Mouse (Mus musculus) myocyte (in vitro differentiated cells): ENCODE measurements around the gene Il18rap. TPM values are rescaled to one million over a fixed set of nuclear protein-coding genes. Genes with fewer than 3 reads are reported as not detected.

Experiments
- H3K27me3 ChIP-seq: one replicate; pipeline ENCODE4 v1.6.1; 2011; ENCODE audit not compliant: control insufficient read depth, insufficient read depth, insufficient read length
- H3K36me3 ChIP-seq: one replicate; pipeline ENCODE4 v1.6.1; 2011; ENCODE audit not compliant: control insufficient read depth, insufficient read depth
- H3K4me2 ChIP-seq: one replicate; pipeline ENCODE4 v1.6.1; 2011; ENCODE audit warnings: low read depth, control low read depth
- H3K4me3 ChIP-seq: one replicate; pipeline ENCODE4 v1.5.1; 2011; ENCODE audit warnings: mild to moderate bottlenecking, control low read depth, moderate library complexity
- H3K79me2 ChIP-seq: one replicate; pipeline ENCODE4 v1.6.1; 2011; ENCODE audit not compliant: control insufficient read depth, insufficient read depth
- H3ac ChIP-seq: one replicate; pipeline ENCODE4 v1.6.1; 2011; ENCODE audit not compliant: control insufficient read depth, insufficient read length
- CEBPB ChIP-seq: IDR thresholded peaks from 2 replicates; pipeline ENCODE4 v1.6.1; 2011; ENCODE audit warnings: mild to moderate bottlenecking, moderate library complexity; ENCODE audit not compliant: poor library complexity, insufficient read depth, severe bottlenecking
- E2F4 ChIP-seq: IDR thresholded peaks from one replicate; pipeline ENCODE4 v1.6.1; 2011; ENCODE audit warnings: mild to moderate bottlenecking, control low read depth, moderate library complexity; ENCODE audit not compliant: insufficient read depth
- MAX ChIP-seq: IDR thresholded peaks from one replicate; pipeline ENCODE4 v1.6.1; 2011; ENCODE audit warnings: low read depth, mild to moderate bottlenecking, control low read depth
- MYOD1 ChIP-seq, 3 experiments: IDR thresholded peaks; one replicate each; pipeline ENCODE4 v1.6.1; 2011; ENCODE audit warnings: control low read depth in 2 of 3, low read depth in 2 of 3, mild to moderate bottlenecking in 2 of 3, moderate library complexity in 1 of 3; ENCODE audit not compliant: insufficient read length in 2 of 3, control insufficient read depth in 1 of 3
- MYOG ChIP-seq, 3 experiments: IDR thresholded peaks; one replicate each; pipeline ENCODE4 v1.6.1; 2011; ENCODE audit warnings: control low read depth in 2 of 3, low read depth in 2 of 3, mild to moderate bottlenecking in 2 of 3; ENCODE audit not compliant: insufficient read length in 2 of 3, control insufficient read depth in 1 of 3, insufficient read depth in 1 of 3
- POLR2A ChIP-seq: IDR thresholded peaks from one replicate; pipeline ENCODE4 v1.6.1; 2011; ENCODE audit warnings: low read depth, mild to moderate bottlenecking, control low read depth, moderate library complexity; ENCODE audit not compliant: insufficient read length
- POLR2AphosphoS2 ChIP-seq: IDR thresholded peaks from one replicate; pipeline ENCODE4 v1.6.1; 2011; ENCODE audit warnings: low read depth, control low read depth; ENCODE audit not compliant: insufficient read length
- REST ChIP-seq: IDR thresholded peaks from one replicate; pipeline ENCODE4 v1.6.1; 2011; ENCODE audit warnings: mild to moderate bottlenecking, control low read depth, moderate library complexity; ENCODE audit not compliant: insufficient read depth, insufficient read length
- SRF ChIP-seq: IDR thresholded peaks from one replicate; pipeline ENCODE4 v1.6.1; 2011; ENCODE audit warnings: low read depth; ENCODE audit not compliant: control insufficient read depth, insufficient read length
- TCF12 ChIP-seq: IDR thresholded peaks from one replicate; pipeline ENCODE4 v1.6.1; 2011; ENCODE audit warnings: mild to moderate bottlenecking, control low read depth; ENCODE audit not compliant: poor library complexity, insufficient read depth, severe bottlenecking
- TCF3 ChIP-seq: IDR thresholded peaks from one replicate; pipeline ENCODE4 v1.6.1; 2011; ENCODE audit warnings: low read depth, control low read depth; ENCODE audit not compliant: insufficient read length
- USF1 ChIP-seq: IDR thresholded peaks from one replicate; pipeline ENCODE4 v1.6.1; 2011; ENCODE audit warnings: low read depth, mild to moderate bottlenecking, control low read depth, moderate library complexity
- polyA plus RNA-seq: library from polyadenylated mRNA; unstranded; fragments of >200 nt; fragmentation: generic; extraction: Trizol; gene quantifications from one replicate; pipeline ENCODE4 v1.2.1, GENCODE M21; 2012; ENCODE audit warnings: missing spikeins

Gene Il18rap
- polyA plus RNA-seq, 1 experiment: 0.92 TPM

DNA sequence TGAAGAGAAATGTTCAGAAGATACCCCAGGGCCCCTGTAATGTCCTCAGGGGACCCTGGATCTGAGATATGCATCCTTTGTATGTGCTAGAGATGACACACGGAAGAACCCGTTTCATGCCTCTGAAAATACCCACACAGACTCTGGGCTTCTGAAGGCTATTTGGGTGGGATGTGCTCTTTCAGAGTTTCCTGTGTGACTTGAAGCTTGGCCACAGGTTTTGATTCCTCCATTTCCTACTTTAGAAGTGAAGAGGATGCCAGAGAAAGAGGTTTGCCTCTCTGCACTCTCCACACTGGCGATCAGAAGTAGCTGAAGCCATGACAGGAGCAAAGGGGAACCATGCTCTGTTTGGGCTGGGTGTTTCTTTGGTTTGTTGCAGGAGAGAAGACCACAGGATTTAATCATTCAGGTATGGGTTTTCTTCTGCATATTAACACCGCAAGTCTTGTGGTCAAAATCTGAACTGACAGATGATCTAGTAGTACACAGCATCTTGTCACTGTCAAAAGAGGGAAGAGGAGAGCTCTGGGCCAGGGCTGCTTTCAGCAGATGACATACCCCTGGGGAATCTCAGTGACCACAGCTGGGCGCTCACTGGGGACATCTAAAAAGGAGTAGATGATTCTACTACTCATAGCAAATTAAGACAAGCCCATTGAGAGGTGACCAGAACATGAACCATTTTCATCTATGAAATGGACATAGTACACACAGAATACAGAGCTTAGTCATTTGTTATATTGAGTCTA is 9.0 kb downstream of the Il18rap start:
- Histone ChIP-seq H3ac (no peak overlapping the region), H3K4me2 (no peak overlapping the region), H3K79me2 (no peaks in the 10 kb centered on the region), H3K27me3 (no peaks in the 10 kb centered on the region), H3K36me3 (no peaks in the 10 kb centered on the region), H3K4me3 (no peak overlapping the region)
- TF ChIP-seq POLR2A (no peak), CEBPB (no peak), TCF3 (no peak), E2F4 (no peak), MYOD1 (IDR thresholded peaks at IDR 0.05; ENCODE audit: control insufficient read depth in 1 of 3, insufficient read length in 2 of 3, low read depth in 2 of 3) (no peak), MYOG (IDR thresholded peaks at IDR 0.05; ENCODE audit: control insufficient read depth in 1 of 3, insufficient read depth in 1 of 3, insufficient read length in 2 of 3, low read depth in 2 of 3) (no peak), MAX (no peak), REST (no peak), USF1 (no peak), POLR2AphosphoS2 (no peak), TCF12 (no peak), SRF (no peak)

DNA sequence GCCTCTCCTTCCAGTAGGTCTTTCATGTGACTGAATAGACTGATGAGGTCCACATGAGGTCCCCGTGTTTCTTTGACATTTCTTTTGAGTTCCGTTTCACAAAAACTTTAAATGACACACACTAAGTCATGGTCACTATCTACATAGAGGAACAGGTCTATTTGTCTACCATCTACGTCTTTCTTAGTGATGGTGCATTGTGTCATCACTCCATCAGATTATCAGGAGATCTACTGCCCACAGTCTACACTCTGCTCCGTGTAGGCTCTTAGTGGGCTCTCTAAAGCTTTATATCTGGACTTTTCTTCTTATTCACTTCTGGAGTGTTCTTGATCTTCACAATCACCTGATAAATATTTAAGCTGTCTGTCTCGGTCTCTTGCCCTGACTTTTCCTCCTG is 14.1 kb downstream of the Il18rap start:
- no peaks in the 10 kb centered on the region for H3K36me3 ChIP-seq
- no peak overlapping the region for H3K4me2 ChIP-seq
- H3K4me3 ChIP-seq: no peak overlapping the region
- H3K79me2 ChIP-seq: no peaks in the 10 kb centered on the region
- TF ChIP-seq MYOD1 (IDR thresholded peaks at IDR 0.05; ENCODE audit: control insufficient read depth in 1 of 3, insufficient read length in 2 of 3, low read depth in 2 of 3) (no peak), MYOG (IDR thresholded peaks at IDR 0.05; ENCODE audit: control insufficient read depth in 1 of 3, insufficient read depth in 1 of 3, insufficient read length in 2 of 3, low read depth in 2 of 3) (no peak), TCF12 (no peak), TCF3 (no peak), CEBPB (no peak), POLR2A (no peak), MAX (no peak)
- H3ac ChIP-seq: no peak overlapping the region
- no peaks in the 10 kb centered on the region for H3K27me3 ChIP-seq

DNA sequence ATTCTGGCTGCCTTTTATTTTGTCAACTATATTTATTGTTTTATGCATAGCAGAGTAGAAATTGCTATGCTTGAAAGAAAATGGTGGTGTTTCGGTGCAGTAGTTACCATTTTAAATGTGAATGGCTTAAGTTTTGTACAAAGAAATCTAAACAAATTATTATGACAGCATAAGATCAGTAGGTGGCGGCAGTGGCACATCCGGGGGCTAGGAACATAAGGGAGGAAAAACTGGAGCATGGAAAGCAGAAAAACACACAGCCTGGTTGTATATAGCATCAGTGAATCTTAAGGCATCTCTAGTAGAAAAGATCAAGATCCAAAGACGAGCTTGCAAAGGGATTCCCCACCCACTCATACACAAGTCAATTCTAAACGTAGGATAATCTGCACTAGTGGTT is 22.4 kb downstream of the Il18rap start:
- TF ChIP-seq USF1: no peak
- no peak for TF ChIP-seq TCF3
- TF ChIP-seq E2F4: no peak
- TF ChIP-seq POLR2A: no peak
- no peak for TF ChIP-seq MYOG (IDR thresholded peaks at IDR 0.05; ENCODE audit: control insufficient read depth in 1 of 3, insufficient read depth in 1 of 3, insufficient read length in 2 of 3, low read depth in 2 of 3)
- Histone ChIP-seq H3K4me3 (no peak overlapping the region), H3K79me2 (no peaks in the 10 kb centered on the region), H3ac (no peak overlapping the region), H3K36me3 (no peaks in the 10 kb centered on the region), H3K27me3 (no peaks in the 10 kb centered on the region), H3K4me2 (no peak overlapping the region)

DNA sequence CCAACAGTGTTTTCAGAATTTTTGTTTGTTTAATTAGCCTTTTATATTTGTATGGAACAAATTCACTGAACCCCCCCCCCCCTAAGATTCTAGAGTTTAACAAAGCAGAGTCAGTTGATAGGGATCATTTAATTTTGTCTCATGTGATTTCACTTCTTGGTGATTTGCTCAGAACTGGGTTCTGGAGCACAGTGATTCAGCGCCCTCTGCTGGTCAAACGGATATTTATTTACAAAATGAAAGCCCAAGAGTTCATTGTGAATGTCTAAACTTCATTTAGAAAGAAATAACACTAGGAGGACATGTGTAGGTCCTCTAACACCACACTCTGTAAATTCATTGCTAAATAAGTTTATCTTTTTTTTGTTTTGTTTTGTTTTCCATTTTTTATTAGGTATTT is 29.5 kb downstream of the Il18rap start:
- H3K79me2 ChIP-seq: no peaks in the 10 kb centered on the region
- TF ChIP-seq TCF12: no peak
- no peak for TF ChIP-seq TCF3
- TF ChIP-seq POLR2AphosphoS2: no peak
- no peak for TF ChIP-seq MYOD1 (IDR thresholded peaks at IDR 0.05; ENCODE audit: control insufficient read depth in 1 of 3, insufficient read length in 2 of 3, low read depth in 2 of 3)
- no peak for TF ChIP-seq SRF
- TF ChIP-seq CEBPB: no peak
- TF ChIP-seq MAX: no peak
- TF ChIP-seq REST: no peak
- TF ChIP-seq USF1: no peak
- no peak for TF ChIP-seq E2F4
- H3ac ChIP-seq: no peak overlapping the region
- H3K27me3 ChIP-seq: no peaks in the 10 kb centered on the region
- no peaks in the 10 kb centered on the region for H3K36me3 ChIP-seq
- H3K4me2 ChIP-seq: no peak overlapping the region
- no peak overlapping the region for H3K4me3 ChIP-seq

DNA sequence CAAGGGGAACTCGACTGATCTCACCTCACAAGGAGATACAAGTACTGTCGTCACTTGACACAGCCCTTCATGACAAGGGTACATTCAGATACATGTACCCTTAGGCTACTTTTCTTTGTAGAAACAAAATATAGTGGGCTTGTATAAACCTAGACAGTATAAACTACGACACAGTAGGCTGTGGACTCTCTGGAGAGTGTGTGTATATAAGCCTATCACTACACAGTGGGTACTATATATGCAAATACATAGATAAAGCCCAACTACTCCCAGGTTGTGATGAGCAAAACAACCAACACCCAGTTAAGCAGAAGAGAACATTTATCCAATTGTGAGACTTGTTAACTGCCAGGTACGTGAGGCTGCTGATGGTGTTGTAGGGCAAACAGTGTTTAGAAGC is 31.5 kb downstream of the Il18rap start:
- no peaks in the 10 kb centered on the region for H3K27me3 ChIP-seq
- TF ChIP-seq POLR2A (no peak), TCF3 (no peak), MYOD1 (IDR thresholded peaks at IDR 0.05; ENCODE audit: control insufficient read depth in 1 of 3, insufficient read length in 2 of 3, low read depth in 2 of 3) (no peak), CEBPB (no peak), POLR2AphosphoS2 (no peak), E2F4 (no peak), MYOG (IDR thresholded peaks at IDR 0.05; ENCODE audit: control insufficient read depth in 1 of 3, insufficient read depth in 1 of 3, insufficient read length in 2 of 3, low read depth in 2 of 3) (no peak), SRF (no peak), MAX (no peak), USF1 (no peak), REST (no peak), TCF12 (no peak)
- no peak overlapping the region for H3K4me3 ChIP-seq
- H3K4me2 ChIP-seq: no peak overlapping the region
- H3ac ChIP-seq: no peak overlapping the region
- no peaks in the 10 kb centered on the region for H3K36me3 ChIP-seq
- no peaks in the 10 kb centered on the region for H3K79me2 ChIP-seq
